Mouse (Mus musculus): ENCODE measurements around the gene Il27. TPM values are rescaled to one million over a fixed set of nuclear protein-coding genes. Genes with fewer than 3 reads are reported as not detected.

The Il27 gene
- total RNA-seq, 2 experiments from 2014 or later = not detected

- intact Hi-C loops (cut with DNase I) = no loop called here
- no peak for DNase-seq (ENCODE audit: low spot score in 2 of 2)
Observed at GRCm38 (mm10) chr7:126612736-126613135, 18.0 kb upstream of the Il27 start.

- intact Hi-C loops (cut with DNase I) = no loop called here
- no peak for DNase-seq (ENCODE audit: low spot score in 2 of 2)
Observed at GRCm38 (mm10) chr7:126607796-126608195, 13.1 kb upstream of the Il27 start.

DNA sequence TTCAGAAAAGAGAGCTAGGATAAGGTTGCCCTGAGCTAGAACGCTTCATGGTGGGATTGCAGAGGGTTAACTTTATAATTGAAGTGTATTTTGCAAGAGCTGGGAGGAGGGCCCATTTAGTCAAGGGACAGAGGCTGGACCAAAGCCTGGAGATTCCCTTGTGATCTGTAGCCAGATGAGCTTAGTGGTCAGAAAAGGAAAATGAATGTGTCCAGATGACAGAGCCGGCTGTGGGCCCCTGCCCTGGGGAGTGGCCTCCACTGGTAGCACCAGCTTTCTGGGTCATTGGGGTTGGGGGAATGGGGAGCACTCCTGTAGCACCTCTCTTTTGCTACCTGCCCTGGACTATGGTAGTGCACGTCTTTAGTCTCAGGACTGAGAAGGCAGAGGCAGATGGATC, 12.3 kb upstream of the Il27 start:
- intact Hi-C loops (cut with DNase I) = no loop called here
- DNase-seq (ENCODE audit: low spot score in 2 of 2) = no peak

DNA sequence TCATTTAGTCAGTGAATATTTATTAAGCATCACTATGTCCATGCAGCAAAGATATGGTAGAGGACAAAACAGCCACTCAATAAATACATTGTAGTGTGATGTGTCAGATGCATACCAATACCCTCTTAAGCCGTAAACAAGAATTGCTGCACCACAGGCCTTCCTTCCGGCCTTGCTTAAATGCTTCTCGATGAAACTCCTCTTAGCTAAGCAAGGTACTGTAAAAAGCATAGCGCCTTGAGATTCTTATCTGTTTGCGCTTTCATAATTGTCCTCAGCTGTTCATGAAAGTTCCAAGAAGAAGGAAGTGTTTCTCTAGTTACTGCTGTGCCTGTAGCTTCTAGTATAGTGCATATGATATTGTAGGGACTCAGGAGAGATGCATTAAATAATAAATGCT, 11.9 kb upstream of the Il27 start:
- no peak for DNase-seq (ENCODE audit: low spot score in 2 of 2)
- intact Hi-C loops (cut with DNase I) = no loop called here

- no peak for DNase-seq (ENCODE audit: low spot score in 2 of 2)
- intact Hi-C loops (cut with DNase I) = no loop called here
Observed at GRCm38 (mm10) chr7:126602650-126603049, 7.9 kb upstream of the Il27 start.

- no peak for DNase-seq (ENCODE audit: low spot score in 2 of 2)
- intact Hi-C loops (cut with DNase I) = no loop called here
Observed at GRCm38 (mm10) chr7:126601896-126602295, 7.2 kb upstream of the Il27 start.

GRCm38 (mm10) chr7:126598919-126599318, 4.2 kb upstream of the Il27 start:
- intact Hi-C loops (cut with DNase I) = no loop called here

DNA sequence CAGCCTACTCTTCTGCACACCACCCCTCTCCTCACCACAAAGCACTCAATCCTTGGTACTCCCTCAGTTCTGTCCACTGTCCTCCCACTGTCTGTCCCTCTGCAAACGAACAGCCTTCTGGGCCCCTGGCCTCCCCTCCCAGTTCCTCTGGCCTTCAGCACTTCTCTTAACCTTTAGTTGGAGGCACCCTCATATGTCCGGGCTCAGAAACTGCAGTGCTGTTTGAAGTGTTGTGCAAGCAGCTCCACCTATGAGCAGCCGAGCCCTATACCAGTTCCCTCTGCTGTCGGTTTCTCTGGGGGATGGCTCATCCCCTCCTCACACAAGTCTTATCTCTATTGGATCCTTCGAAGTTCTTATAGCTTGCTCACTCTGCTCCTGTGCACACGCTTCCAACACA, 1.7 kb upstream of the Il27 start:
- intact Hi-C loops (cut with DNase I) = no loop called here
- no peak for DNase-seq (ENCODE audit: low spot score in 2 of 2)

More at GRCm38 (mm10) chr7:126598919-126599318, 4.2 kb upstream of the Il27 start:
- DNase-seq (ENCODE audit: low spot score in 2 of 2) = no peak

- intact Hi-C loops (cut with DNase I) = no loop called here
- no peak for DNase-seq (ENCODE audit: low spot score in 2 of 2)
Observed at GRCm38 (mm10) chr7:126595890-126596289, 1.1 kb upstream of the Il27 start.

DNA sequence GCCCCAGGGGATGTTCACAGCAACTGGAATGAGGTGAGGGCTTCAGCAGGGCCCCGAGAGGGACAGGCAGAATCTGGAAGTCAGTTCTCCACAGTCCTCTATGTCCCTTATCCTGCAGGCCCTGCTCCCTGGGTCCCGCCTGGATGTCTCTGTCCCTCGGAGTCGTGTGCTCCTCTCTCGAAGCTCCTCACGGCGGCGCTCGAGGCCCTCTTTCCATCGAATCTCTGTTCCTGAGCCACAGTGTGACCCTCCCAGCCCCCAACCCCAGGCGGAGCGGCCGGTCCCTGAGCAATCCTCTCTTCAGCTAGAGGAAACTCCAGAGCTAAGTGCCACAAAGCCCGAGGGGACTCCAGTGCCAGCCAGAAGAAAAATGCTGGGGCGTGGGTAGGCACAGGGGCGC, 7.0 kb downstream of the Il27 start:
- intact Hi-C loops (cut with DNase I) = loop anchor here (2.0 kb wide), 1 partner anchor 49 kb away; no protein-coding TSS in a partner anchor
- DNase-seq (ENCODE audit: low spot score in 2 of 2) = no peak

DNA sequence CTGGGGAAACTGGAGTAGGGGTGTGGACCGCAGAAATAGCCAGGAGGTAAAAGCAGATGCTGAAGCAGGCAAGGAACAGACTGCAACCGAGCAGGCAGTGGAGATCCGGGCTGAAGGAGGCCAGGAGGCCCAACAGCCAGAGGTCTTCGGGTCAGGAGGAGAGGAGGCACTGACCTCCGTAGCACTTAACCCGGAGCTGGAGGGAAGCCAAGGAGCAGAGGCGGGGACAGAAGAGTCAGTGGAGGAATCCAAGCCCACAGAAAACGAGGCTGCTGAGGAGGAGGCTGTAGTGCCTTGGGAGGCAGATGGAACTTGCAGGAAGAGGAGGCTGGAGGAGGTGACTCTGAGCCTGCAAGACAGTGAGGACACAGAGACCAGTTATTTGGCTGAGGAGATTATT, 7.9 kb downstream of the Il27 start:
- intact Hi-C loops (cut with DNase I) = loop anchor here (2.0 kb wide), 1 partner anchor 50 kb away; no protein-coding TSS in a partner anchor

DNA sequence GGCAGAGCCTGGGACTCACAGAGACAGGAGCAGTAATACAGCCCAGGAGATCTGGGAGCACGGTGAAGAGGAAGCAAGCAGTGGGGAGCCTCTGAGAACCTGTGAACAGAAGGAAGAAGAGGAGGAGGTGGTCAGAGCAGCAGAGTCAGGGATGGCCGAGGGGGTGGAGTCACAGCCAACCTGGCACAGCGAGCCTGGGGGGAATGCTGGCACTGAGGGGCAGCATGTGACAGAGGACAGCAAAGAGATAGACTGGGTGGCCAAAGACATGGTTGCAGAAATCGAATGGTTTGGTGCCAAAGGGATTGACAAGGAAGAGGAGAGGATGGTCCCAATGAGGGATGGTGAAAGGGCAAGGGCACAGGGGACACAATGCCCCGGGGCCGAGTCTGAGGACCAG, 9.0 kb downstream of the Il27 start, which contains the start of gene Cln3:
TSS of gene Cln3 (minus strand) at position 101 of the 400 bp plus-strand sequence.
- no peak for DNase-seq (ENCODE audit: low spot score in 2 of 2)
- intact Hi-C loops (cut with DNase I) = loop anchor here (2.0 kb wide), 1 partner anchor 51 kb away; no protein-coding TSS in a partner anchor

More for the DNA sequence above, 7.9 kb downstream of the Il27 start:
- no peak for DNase-seq (ENCODE audit: low spot score in 2 of 2)

DNA sequence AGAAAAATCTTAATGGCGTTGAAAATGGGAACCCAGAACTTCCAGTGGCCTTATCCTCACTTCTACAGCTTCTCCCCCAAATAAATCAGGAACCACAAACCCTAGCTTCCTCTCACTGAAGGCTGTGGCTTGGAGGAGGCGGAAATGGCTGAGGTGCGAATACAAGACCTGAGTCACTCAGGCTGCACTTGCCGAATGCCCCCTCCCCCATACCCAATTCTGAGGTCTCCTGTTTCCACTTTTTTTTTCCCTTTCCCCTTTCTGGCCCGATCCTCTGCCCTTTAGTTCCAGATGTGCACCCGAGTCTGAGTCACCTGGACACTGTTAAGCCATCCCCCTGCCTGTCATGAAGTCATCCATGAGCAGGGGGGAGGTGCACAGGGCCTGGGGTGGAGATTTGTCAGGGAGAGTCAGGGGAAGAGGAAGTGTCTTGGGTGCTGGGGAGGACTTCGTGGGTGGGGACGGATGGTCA, 10.2 kb downstream of the Il27 start, which contains the start of gene Apobr:
TSS of gene Apobr (plus strand) at position 437 of the 472 bp plus-strand sequence.
- DNase-seq (ENCODE audit: low spot score in 2 of 2) = no peak
- intact Hi-C loops (cut with DNase I) = loop anchor here (5.0 kb wide), 1 partner anchor 113 kb away; the partner anchor contains the start of genes Bola2 and Slx1b

- no peak for DNase-seq (ENCODE audit: low spot score in 2 of 2)
- intact Hi-C loops (cut with DNase I) = loop anchor here (5.0 kb wide), 1 partner anchor 114 kb away; the partner anchor contains the start of genes Bola2 and Slx1b
Observed at GRCm38 (mm10) chr7:126583761-126584160, 11.0 kb downstream of the Il27 start.

DNA sequence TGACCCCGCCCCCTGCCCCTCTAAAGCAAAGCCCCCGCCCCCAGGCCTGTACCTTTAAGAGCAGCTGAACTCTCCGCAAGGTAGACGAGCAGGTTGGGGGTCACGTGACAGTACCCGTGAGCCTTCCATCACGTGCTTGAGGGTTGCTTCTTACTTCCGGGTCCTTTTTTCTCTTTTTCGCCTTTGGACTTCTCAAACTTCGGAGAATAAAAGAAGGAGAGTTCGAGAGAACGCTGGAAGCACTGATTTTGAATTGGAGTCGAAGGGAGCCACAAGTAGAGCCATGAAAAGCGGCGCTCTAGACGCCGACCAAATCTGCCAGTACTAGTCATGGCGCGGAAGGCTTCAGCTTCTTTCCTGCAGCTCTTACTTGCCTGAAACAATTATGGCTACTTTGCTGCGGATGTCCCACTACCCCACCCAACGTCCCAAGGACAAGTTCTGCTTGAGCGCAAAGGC, 11.5 kb downstream of the Il27 start:
- peak; percentile 84 to 88 for DNase-seq (ENCODE audit: low spot score in 2 of 2)
- intact Hi-C loops (cut with DNase I) = loop anchor here (5.0 kb wide), 1 partner anchor 114 kb away; the partner anchor contains the start of genes Bola2 and Slx1b

GRCm38 (mm10) chr7:126582759-126583158, 12.0 kb downstream of the Il27 start:
- intact Hi-C loops (cut with DNase I) = loop anchor here (5.0 kb wide), 1 partner anchor 115 kb away; the partner anchor contains the start of genes Bola2 and Slx1b

DNA sequence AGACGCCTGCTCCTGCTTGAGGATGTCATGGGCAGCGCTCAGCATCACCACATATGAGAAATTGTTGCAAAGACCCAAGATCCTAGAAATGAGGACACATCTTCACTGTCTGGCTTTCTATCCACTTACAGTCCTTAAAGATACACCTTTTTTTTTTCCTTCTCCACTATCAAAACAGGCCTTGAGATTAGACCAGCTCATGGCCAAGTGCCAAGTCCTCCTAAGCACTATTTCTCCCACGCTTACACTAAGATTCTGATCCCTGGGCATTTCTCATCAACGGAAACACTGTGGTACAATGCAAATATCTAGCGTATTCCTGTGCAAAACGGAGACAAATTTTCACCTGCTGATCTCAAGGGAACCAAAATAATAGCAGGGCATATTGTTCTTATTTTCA, 13.1 kb downstream of the Il27 start:
- no peak for DNase-seq (ENCODE audit: low spot score in 2 of 2)
- intact Hi-C loops (cut with DNase I) = loop anchor here (5.0 kb wide), 1 partner anchor 116 kb away; the partner anchor contains the start of genes Bola2 and Slx1b

More at GRCm38 (mm10) chr7:126582759-126583158, 12.0 kb downstream of the Il27 start:
- DNase-seq (ENCODE audit: low spot score in 2 of 2) = peak in 1 of 2 experiments; percentile 37

GRCm38 (mm10) chr7:126579172-126579571, 15.6 kb downstream of the Il27 start:
- intact Hi-C loops (cut with DNase I) = no loop called here

GRCm38 (mm10) chr7:126576946-126577345, 17.8 kb downstream of the Il27 start:
- intact Hi-C loops (cut with DNase I) = no loop called here
- no peak for DNase-seq (ENCODE audit: low spot score in 2 of 2)

More at GRCm38 (mm10) chr7:126579172-126579571, 15.6 kb downstream of the Il27 start:
- DNase-seq (ENCODE audit: low spot score in 2 of 2) = no peak

DNA sequence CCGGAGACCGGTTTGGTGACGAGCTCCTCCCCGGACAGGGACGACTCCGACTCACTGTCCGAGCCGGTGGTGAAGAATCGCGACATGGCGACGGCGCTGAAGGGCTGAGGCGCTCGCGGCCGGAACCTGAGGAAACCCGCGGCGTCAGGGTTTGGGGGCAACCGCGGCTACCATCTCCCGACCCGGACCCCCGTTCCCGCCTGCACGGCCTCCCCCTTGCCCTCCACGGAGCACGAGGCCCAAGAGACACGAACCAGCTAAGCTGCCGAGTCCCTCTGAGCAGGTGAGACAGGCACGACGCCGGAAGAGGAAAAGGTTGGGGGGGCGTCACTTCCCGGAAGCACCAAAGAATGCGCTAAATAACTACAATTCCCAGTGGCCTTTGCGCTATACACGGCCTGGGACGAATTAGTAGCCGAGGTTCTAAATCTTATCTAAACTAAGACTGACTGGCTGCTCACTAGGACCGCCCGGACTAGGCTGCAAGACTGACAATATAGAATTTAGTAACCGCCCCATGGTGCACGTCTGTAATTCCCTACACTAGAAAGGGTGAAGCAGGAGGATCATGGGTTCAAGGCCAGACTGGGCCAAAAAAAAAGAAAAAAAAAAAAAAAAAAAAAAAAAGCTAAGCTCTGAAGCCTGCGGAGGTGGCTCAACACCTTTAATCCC, 28.5 kb downstream of the Il27 start, which contains the start of gene Eif3c:
TSS of gene Eif3c (minus strand) at position 318 of the 672 bp plus-strand sequence.
- intact Hi-C loops (cut with DNase I) = loop anchor here (5.0 kb wide), 1 partner anchor 79 kb away; the partner anchor contains the start of gene Tufm

More for the DNA sequence above, 28.5 kb downstream of the Il27 start, which contains the start of gene Eif3c:
- peak; percentile 87 to 88 for DNase-seq (ENCODE audit: low spot score in 2 of 2)
